Mouse (Mus musculus): ENCODE results near the gene Gm49027.
"Not testable (repeated sequence)": the region's sequence is repeated elsewhere in the genome, so short reads cannot be mapped to it uniquely, and the experiment has no call there.

Gm49027 gene

GRCm38 (mm10) chr5:123525281-123525680, at the start of gene Gm49027:
Gene Gm49027, minus strand, starts transcription at chr5:123525488.
- DNase-seq: no peak

- DNase-seq: no peak
Measured at GRCm38 (mm10) chr5:123573362-123573761, 48.1 kb upstream of the Gm49027 start.

GRCm38 (mm10) chr5:123572357-123573186, 47.3 kb upstream of the Gm49027 start, which contains the start of gene Vps33a:
Gene Vps33a, minus strand, starts transcription at chr5:123573038.
- peak; percentile 97 for DNase-seq

- no peak for DNase-seq
Measured at GRCm38 (mm10) chr5:123561128-123561527, 35.8 kb upstream of the Gm49027 start.

GRCm38 (mm10) chr5:123559588-123559987, 34.3 kb upstream of the Gm49027 start:
- no peak for DNase-seq

- no peak for DNase-seq
Measured at GRCm38 (mm10) chr5:123556451-123556850, 31.2 kb upstream of the Gm49027 start.

- DNase-seq: no peak
Measured at GRCm38 (mm10) chr5:123555693-123556092, 30.4 kb upstream of the Gm49027 start.

- no peak for DNase-seq
Measured at GRCm38 (mm10) chr5:123533801-123534200, 8.5 kb upstream of the Gm49027 start.

GRCm38 (mm10) chr5:123530056-123530455, 4.8 kb upstream of the Gm49027 start:
- DNase-seq: no peak

GRCm38 (mm10) chr5:123528641-123529040, 3.4 kb upstream of the Gm49027 start:
- no peak for DNase-seq

GRCm38 (mm10) chr5:123525916-123526495, 718 bp upstream of the Gm49027 start:
- DNase-seq: no peak

GRCm38 (mm10) chr5:123524393-123524750, 916 bp downstream of the Gm49027 start:
- DNase-seq: no peak

GRCm38 (mm10) chr5:123523692-123524392, 1.4 kb downstream of the Gm49027 start, which contains the start of gene Diablo:
Gene Diablo, minus strand, starts transcription at chr5:123524176.
- DNase-seq: peak; percentile 99

- DNase-seq: no peak
Measured at GRCm38 (mm10) chr5:123522166-123522565, 3.1 kb downstream of the Gm49027 start.

- no peak for DNase-seq
Measured at GRCm38 (mm10) chr5:123521621-123522020, 3.7 kb downstream of the Gm49027 start.

- DNase-seq: no peak
Measured at GRCm38 (mm10) chr5:123520666-123521065, 4.6 kb downstream of the Gm49027 start.

GRCm38 (mm10) chr5:123514871-123515270, 10.4 kb downstream of the Gm49027 start:
- DNase-seq: no peak

GRCm38 (mm10) chr5:123512102-123512501, 13.2 kb downstream of the Gm49027 start:
- no peak for DNase-seq

- DNase-seq: not testable (repeated sequence)
Measured at GRCm38 (mm10) chr5:123511426-123511825, 13.9 kb downstream of the Gm49027 start.

- no peak for DNase-seq
Measured at GRCm38 (mm10) chr5:123510160-123510559, 15.1 kb downstream of the Gm49027 start, which contains the start of gene B3gnt4. Gene B3gnt4, plus strand, starts transcription at chr5:123510460.

- no peak for DNase-seq
Measured at GRCm38 (mm10) chr5:123508921-123509320, 16.4 kb downstream of the Gm49027 start.

GRCm38 (mm10) chr5:123507936-123508723, 17.2 kb downstream of the Gm49027 start:
- DNase-seq: peak; percentile 86

GRCm38 (mm10) chr5:123501973-123502372, 23.3 kb downstream of the Gm49027 start:
- no peak for DNase-seq
